Mouse (Mus musculus): ENCODE data around the gene C2cd4c. TPM values are rescaled to one million over a fixed set of nuclear protein-coding genes. Genes with fewer than 3 reads are reported as not detected.

C2cd4c gene
- polyA plus RNA-seq, 1 experiment from 2014 or later, result 0.95 TPM

GRCm38 (mm10) chr10:79638486-79639204 is 24.8 kb upstream of the C2cd4c start:
- Histone ChIP-seq H3K36me3 (ENCODE audit: control insufficient read depth, insufficient read depth, low read length) (no peaks in the 10 kb centered on the region), H3K4me1 (ENCODE audit: control insufficient read depth, insufficient read depth, low read length) (peaks cover 15% of the 10 kb centered on the region), H3K4me2 (ENCODE audit: low read length) (peak overlapping the region; percentile 90), H3K9ac (ENCODE audit: low read depth, low read length) (peak overlapping the region; percentile 95), H3K27ac (ENCODE audit: low read length) (no peak overlapping the region; the same call in 1 of the 2 replicates), H3K27me3 (ENCODE audit: control insufficient read depth, insufficient read depth, low read depth, low read length) (peaks cover 2% of the 10 kb centered on the region; the same call in 1 of the 2 replicates), H3K4me3 (ENCODE audit: low read depth, low read length) (no peak overlapping the region), H3K9me3 (replicated peaks; ENCODE audit: control insufficient read depth, low read length, poor library complexity, severe bottlenecking) (no peaks in the 10 kb centered on the region)
- WGBS, result 4% methylated on average over 23 of the region's 23 CpGs
- no peak for ATAC-seq

DNA sequence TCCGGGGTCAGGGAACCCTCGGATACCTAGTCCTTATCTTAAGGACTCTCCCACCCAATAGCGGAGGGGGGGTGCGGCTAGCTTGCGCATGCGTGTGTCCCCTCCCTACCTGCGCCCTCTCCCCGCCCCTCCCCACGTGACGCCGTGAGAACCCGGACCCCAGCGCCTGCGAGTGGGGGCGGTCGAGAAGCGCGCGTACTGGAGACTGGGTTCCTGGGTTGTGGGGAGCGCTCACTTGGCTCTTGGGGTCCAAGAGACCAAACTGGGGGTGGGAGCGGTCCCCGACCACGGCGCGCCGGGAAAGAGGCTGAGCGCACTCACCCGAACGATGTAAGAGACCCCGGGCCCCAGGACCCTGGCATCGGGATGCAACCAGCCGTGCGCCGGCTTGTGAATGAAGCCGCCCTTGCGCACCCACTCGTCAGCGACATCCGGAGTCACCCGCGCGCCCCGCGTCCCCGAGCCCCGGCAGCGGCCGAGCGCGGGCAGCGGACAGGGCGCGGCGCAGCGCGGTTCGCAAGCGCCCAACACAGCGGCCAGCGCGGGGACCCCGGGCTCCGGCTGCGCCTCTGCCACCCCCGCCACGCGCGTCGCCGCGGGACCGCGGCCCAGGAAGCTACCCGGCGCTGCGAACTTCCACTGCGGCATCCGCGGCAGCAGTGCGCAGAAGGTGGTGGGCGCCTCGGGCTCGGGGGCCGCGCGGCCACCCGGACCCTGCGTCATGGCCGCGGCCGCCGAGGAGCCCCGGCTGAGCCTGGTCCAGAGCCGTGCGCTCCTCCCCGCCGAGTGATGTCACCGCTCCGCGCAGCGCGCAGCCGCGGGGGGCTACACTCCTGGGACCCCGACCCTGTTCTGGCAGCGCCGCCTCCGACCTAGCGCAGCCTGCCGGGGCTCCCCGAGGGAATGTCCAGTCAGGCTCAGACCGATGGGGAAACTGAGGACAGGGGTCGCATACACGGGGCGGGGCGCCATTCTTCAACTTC is 23.6 kb upstream of the C2cd4c start, which contains the start of gene Shc2:
Gene Shc2, minus strand, starts transcription at position 791 of the 983 bp plus-strand sequence.
- H3K9ac ChIP-seq (ENCODE audit: low read depth, low read length), result peak within 1 kb of the TSS; percentile 95
- WGBS, result under 1% methylated on average over 74 of the region's 116 CpGs
- peaks cover 15% of the 10 kb centered on the region for H3K4me1 ChIP-seq (ENCODE audit: control insufficient read depth, insufficient read depth, low read length)
- no peaks in the 10 kb centered on the region for H3K36me3 ChIP-seq (ENCODE audit: control insufficient read depth, insufficient read depth, low read length)
- no peaks in the 10 kb centered on the region for H3K9me3 ChIP-seq (replicated peaks; ENCODE audit: control insufficient read depth, low read length, poor library complexity, severe bottlenecking)
- H3K4me3 ChIP-seq (ENCODE audit: low read depth, low read length), result peak within 1 kb of the TSS; percentile 83
- peaks cover 2% of the 10 kb centered on the region; the same call in 1 of the 2 replicates for H3K27me3 ChIP-seq (ENCODE audit: control insufficient read depth, insufficient read depth, low read depth, low read length)
- H3K27ac ChIP-seq (ENCODE audit: low read length), result peak within 1 kb of the TSS; percentile 93
- H3K4me2 ChIP-seq (ENCODE audit: low read length), result peak within 1 kb of the TSS; percentile 90
- peak; percentile 91 for ATAC-seq

GRCm38 (mm10) chr10:79636287-79636686 is 22.5 kb upstream of the C2cd4c start:
- Histone ChIP-seq H3K4me3 (ENCODE audit: low read depth, low read length) (peak overlapping the region; percentile 83), H3K4me2 (ENCODE audit: low read length) (peak overlapping the region; percentile 90), H3K4me1 (ENCODE audit: control insufficient read depth, insufficient read depth, low read length) (peaks cover 15% of the 10 kb centered on the region), H3K36me3 (ENCODE audit: control insufficient read depth, insufficient read depth, low read length) (no peaks in the 10 kb centered on the region), H3K9ac (ENCODE audit: low read depth, low read length) (peak overlapping the region; percentile 95; the same call in 1 of the 2 replicates), H3K9me3 (replicated peaks; ENCODE audit: control insufficient read depth, low read length, poor library complexity, severe bottlenecking) (no peaks in the 10 kb centered on the region), H3K27ac (ENCODE audit: low read length) (no peak overlapping the region), H3K27me3 (ENCODE audit: control insufficient read depth, insufficient read depth, low read depth, low read length) (peaks cover 2% of the 10 kb centered on the region; the same call in 1 of the 2 replicates)
- 70% methylated on average over 8 of the region's 8 CpGs for WGBS
- no peak; the same call in 1 of the 2 replicates for ATAC-seq

DNA sequence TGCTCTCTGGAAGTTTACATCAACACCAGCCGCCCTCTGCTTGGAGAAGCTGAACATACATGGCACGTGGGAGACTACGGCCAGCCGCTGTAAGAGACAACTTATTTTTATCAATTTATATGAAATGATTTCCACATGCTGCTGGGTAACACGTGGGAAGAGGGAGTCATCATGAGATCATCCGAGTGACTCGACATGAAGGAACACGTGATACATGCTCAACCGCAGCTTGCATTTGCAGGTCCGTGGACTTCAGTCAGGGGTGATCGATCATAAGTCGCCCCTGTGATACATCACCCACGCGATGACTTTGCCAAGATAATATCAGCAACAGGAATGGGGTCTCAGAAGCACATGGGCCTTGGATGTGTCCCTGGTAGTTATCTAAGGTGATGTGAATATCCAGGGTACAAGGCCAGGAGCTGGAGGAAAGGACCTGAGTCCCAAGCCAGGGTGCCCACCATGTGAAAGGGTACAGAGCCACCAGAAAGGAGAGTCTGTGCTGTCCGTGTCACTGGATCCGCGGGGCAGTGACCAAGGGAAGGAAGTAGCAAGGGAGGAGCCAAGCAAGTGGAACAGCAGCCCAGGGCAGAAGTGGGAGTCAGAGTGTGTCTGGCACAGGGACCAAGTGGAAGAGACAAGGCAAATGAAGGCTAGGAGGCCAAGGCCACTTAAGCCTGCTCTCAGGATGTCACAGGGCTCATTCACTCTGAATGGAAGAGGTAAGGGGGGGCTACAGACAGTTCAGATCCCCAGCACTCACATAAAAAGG is 19.4 kb upstream of the C2cd4c start:
- Histone ChIP-seq H3K27me3 (ENCODE audit: control insufficient read depth, insufficient read depth, low read depth, low read length) (no peaks in the 10 kb centered on the region), H3K4me2 (ENCODE audit: low read length) (no peak overlapping the region), H3K27ac (ENCODE audit: low read length) (no peak overlapping the region), H3K36me3 (ENCODE audit: control insufficient read depth, insufficient read depth, low read length) (no peaks in the 10 kb centered on the region), H3K4me1 (ENCODE audit: control insufficient read depth, insufficient read depth, low read length) (peaks cover 6% of the 10 kb centered on the region), H3K9me3 (replicated peaks; ENCODE audit: control insufficient read depth, low read length, poor library complexity, severe bottlenecking) (no peaks in the 10 kb centered on the region), H3K9ac (ENCODE audit: low read depth, low read length) (no peak overlapping the region), H3K4me3 (ENCODE audit: low read depth, low read length) (no peak overlapping the region)
- no peak for ATAC-seq
- WGBS, result 88% methylated on average over 17 of the region's 17 CpGs

DNA sequence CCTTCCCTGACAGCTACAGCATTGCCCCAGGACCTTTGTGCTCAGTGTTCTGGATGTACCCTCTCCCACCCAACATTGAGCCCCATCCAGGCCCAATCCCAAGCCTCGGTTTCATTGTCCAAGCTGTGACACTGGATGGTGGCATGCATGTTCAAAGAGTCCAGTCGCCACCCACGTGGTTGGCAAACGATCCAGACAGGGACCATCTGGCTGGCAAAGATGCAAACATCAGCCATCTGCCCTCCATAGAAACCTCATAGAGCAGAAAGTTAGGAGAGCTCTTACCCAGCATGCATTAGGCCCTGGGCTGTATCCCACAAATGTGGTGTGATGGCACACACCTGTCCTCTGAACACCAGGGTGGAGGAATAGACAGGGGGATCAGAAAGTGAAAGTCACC is 17.6 kb upstream of the C2cd4c start:
- no peak for ATAC-seq
- 72% methylated on average over 4 of the region's 4 CpGs for WGBS
- H3K27me3 ChIP-seq (ENCODE audit: control insufficient read depth, insufficient read depth, low read depth, low read length), result no peaks in the 10 kb centered on the region

DNA sequence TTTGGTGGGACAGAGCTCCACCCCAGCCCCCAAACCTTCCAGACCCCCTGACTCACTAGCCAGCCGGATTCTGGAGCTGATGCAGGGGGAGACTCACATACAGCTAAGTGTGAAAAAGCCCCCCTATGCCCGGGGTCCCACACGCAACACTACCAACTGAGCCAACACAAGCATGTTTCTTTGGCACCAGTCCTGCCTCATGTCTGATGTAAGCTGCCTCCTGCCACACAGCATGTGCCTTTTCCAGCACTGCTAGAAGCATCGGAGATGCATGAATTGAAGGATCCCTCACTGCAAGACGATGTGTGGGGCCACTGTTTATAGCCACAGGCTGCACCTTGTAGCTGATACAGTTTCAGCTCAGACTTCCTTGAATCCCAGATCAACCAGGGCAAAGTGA is 14.6 kb upstream of the C2cd4c start:
- 90% methylated on average over 5 of the region's 5 CpGs for WGBS
- Histone ChIP-seq H3K27ac (ENCODE audit: low read length) (no peak overlapping the region), H3K4me1 (ENCODE audit: control insufficient read depth, insufficient read depth, low read length) (no peaks in the 10 kb centered on the region), H3K4me3 (ENCODE audit: low read depth, low read length) (no peak overlapping the region), H3K9me3 (replicated peaks; ENCODE audit: control insufficient read depth, low read length, poor library complexity, severe bottlenecking) (no peaks in the 10 kb centered on the region), H3K9ac (ENCODE audit: low read depth, low read length) (no peak overlapping the region), H3K4me2 (ENCODE audit: low read length) (no peak overlapping the region), H3K36me3 (ENCODE audit: control insufficient read depth, insufficient read depth, low read length) (no peaks in the 10 kb centered on the region; the same call in none of the 2 replicates), H3K27me3 (ENCODE audit: control insufficient read depth, insufficient read depth, low read depth, low read length) (no peaks in the 10 kb centered on the region)
- no peak for ATAC-seq

More for the DNA sequence above, 17.6 kb upstream of the C2cd4c start:
- Histone ChIP-seq H3K9ac (ENCODE audit: low read depth, low read length) (no peak overlapping the region), H3K4me1 (ENCODE audit: control insufficient read depth, insufficient read depth, low read length) (0 out of 2 replicates have a peak, but pooled peaks cover 2% of the 10 kb centered on the region), H3K4me2 (ENCODE audit: low read length) (no peak overlapping the region), H3K9me3 (replicated peaks; ENCODE audit: control insufficient read depth, low read length, poor library complexity, severe bottlenecking) (no peaks in the 10 kb centered on the region), H3K27ac (ENCODE audit: low read length) (no peak overlapping the region), H3K4me3 (ENCODE audit: low read depth, low read length) (no peak overlapping the region), H3K36me3 (ENCODE audit: control insufficient read depth, insufficient read depth, low read length) (no peaks in the 10 kb centered on the region; the same call in 1 of the 2 replicates)

- no peaks in the 10 kb centered on the region for H3K27me3 ChIP-seq (ENCODE audit: control insufficient read depth, insufficient read depth, low read depth, low read length)
Measured at GRCm38 (mm10) chr10:79626156-79626555, 12.3 kb upstream of the C2cd4c start.

DNA sequence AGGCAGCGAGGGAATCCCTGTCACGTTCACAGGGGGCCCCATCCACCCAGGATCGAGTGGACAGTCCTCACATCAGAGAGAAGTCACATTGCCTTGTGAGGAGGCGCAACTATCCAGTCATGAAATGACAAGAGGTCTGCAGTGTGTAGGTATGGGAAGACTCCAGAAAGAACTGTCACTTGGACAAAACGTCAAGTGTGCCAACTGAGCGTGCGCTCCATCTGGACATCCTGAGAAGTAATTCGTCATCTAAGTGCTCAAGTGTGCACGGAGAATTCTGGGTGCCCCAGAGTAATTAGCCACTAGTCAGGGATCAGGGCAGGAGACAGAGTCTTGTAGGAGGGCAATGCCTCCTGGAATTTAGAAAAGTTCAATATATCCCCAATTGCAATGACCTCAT is 11.6 kb upstream of the C2cd4c start:
- no peak overlapping the region for H3K9ac ChIP-seq (ENCODE audit: low read depth, low read length)
- no peaks in the 10 kb centered on the region for H3K4me1 ChIP-seq (ENCODE audit: control insufficient read depth, insufficient read depth, low read length)
- no peaks in the 10 kb centered on the region for H3K27me3 ChIP-seq (ENCODE audit: control insufficient read depth, insufficient read depth, low read depth, low read length)
- no peaks in the 10 kb centered on the region; the same call in none of the 2 replicates for H3K36me3 ChIP-seq (ENCODE audit: control insufficient read depth, insufficient read depth, low read length)
- no peak for ATAC-seq
- no peak overlapping the region for H3K4me2 ChIP-seq (ENCODE audit: low read length)
- 83% methylated on average over 9 of the region's 9 CpGs for WGBS
- no peak overlapping the region for H3K4me3 ChIP-seq (ENCODE audit: low read depth, low read length)
- H3K27ac ChIP-seq (ENCODE audit: low read length), result no peak overlapping the region
- no peaks in the 10 kb centered on the region for H3K9me3 ChIP-seq (replicated peaks; ENCODE audit: control insufficient read depth, low read length, poor library complexity, severe bottlenecking)

More at GRCm38 (mm10) chr10:79626156-79626555, 12.3 kb upstream of the C2cd4c start:
- WGBS, result 88% methylated on average over 10 of the region's 10 CpGs
- no peak for ATAC-seq
- no peaks in the 10 kb centered on the region; the same call in none of the 2 replicates for H3K36me3 ChIP-seq (ENCODE audit: control insufficient read depth, insufficient read depth, low read length)
- no peak overlapping the region for H3K4me3 ChIP-seq (ENCODE audit: low read depth, low read length)
- H3K4me1 ChIP-seq (ENCODE audit: control insufficient read depth, insufficient read depth, low read length), result no peaks in the 10 kb centered on the region
- H3K9ac ChIP-seq (ENCODE audit: low read depth, low read length), result no peak overlapping the region
- no peaks in the 10 kb centered on the region for H3K9me3 ChIP-seq (replicated peaks; ENCODE audit: control insufficient read depth, low read length, poor library complexity, severe bottlenecking)
- H3K4me2 ChIP-seq (ENCODE audit: low read length), result no peak overlapping the region
- H3K27ac ChIP-seq (ENCODE audit: low read length), result no peak overlapping the region
